Mouse (Mus musculus) stomach, embryonic 14.5 days (tissue): ENCODE measurements around the gene Ptprn2. TPM values are rescaled to one million over a fixed set of nuclear protein-coding genes. Genes with fewer than 3 reads are reported as not detected.

Experiments used
- ATAC-seq: fragments of 200-750 bp; cut with Nextera tagmentation; 2 replicates; pipeline ENCODE4 v1.8.0; 2017; ENCODE audit warnings: low read depth, moderate TSS enrichment; ENCODE audit not compliant: insufficient number of reproducible peaks, insufficient read depth, low FRiP score
- H3K27ac ChIP-seq: fragments of 300-500 bp; sonication (generic); 2 replicates; pipeline ENCODE4 v1.5.1; 2014; ENCODE audit warnings: mild to moderate bottlenecking, low read length, moderate library complexity, mixed read lengths
- H3K27me3 ChIP-seq: fragments of 300-500 bp; sonication (generic); 2 replicates; pipeline ENCODE4 v1.6.1; 2014; ENCODE audit warnings: low read length, control low read depth, mixed read lengths; ENCODE audit not compliant: control insufficient read depth, insufficient read depth
- H3K36me3 ChIP-seq: fragments of 300-500 bp; sonication (generic); 2 replicates; pipeline ENCODE4 v1.6.1; 2014; ENCODE audit warnings: mild to moderate bottlenecking, control low read depth, low read length, moderate library complexity, mixed read lengths; ENCODE audit not compliant: control insufficient read depth, insufficient read depth
- H3K4me1 ChIP-seq: fragments of 300-500 bp; sonication (generic); 2 replicates; pipeline ENCODE4 v1.6.1; 2014; ENCODE audit warnings: low read length, control low read depth, mixed read lengths; ENCODE audit not compliant: control insufficient read depth, insufficient read depth
- H3K4me2 ChIP-seq: fragments of 300-500 bp; sonication (generic); replicated peaks from 2 replicates; pipeline ENCODE4 v1.6.1; 2014; ENCODE audit warnings: low read depth, low read length, control low read depth
- H3K4me3 ChIP-seq: fragments of 300-500 bp; sonication (generic); 2 replicates; pipeline ENCODE4 v1.5.1; 2014; ENCODE audit warnings: low read depth, low read length, control low read depth
- H3K9ac ChIP-seq: fragments of 300-500 bp; sonication (generic); replicated peaks from 2 replicates; pipeline ENCODE4 v1.6.1; 2014; ENCODE audit warnings: low read depth, mild to moderate bottlenecking, control low read depth, low read length, moderate library complexity, mixed read lengths
- H3K9me3 ChIP-seq: fragments of 300-500 bp; sonication (generic); 2 replicates; pipeline ENCODE4 v1.6.1; 2016; ENCODE audit warnings: low read depth, low read length, control low read depth; ENCODE audit not compliant: control insufficient read depth
- WGBS: fragments of 180-500 bp; shearing (Covaris S2); extraction: QIAGEN DNeasy Blood & Tissue Kit; methylation state at CpG from one replicate; pipeline ENCODE4 v1.1.7; 2014; 5-methylcytosine and 5-hydroxymethylcytosine counted together
- polyA plus RNA-seq: library from polyadenylated mRNA; unstranded; fragments of >200 nt; fragmentation: Nextera tagmentation; extraction: Ambion mirVana; gene quantifications from 2 replicates; pipeline ENCODE4 v1.2.1, GENCODE M21; 2014

Ptprn2 gene
- polyA plus RNA-seq, 1 experiment from 2014 or later, result 2.2 TPM

DNA sequence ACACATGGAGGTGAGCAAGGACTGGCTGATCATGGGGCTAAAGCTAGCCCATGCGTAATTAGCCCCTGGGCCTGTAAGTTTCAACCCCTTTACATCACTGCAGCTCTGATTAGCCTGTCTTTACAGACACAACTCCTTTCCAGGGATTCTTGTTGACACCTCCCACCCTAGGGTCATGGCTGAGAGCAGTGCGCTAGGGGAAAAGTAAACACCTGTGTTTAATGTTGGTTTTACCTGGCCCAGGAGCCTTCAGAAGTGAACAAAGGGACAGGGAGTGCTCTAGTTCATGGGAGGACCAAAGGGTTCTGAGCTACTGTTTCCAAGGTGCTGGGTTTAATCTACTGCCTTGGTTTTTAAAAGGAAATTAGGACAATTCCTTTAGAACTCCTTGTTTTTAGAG is 100.6 kb downstream of the Ptprn2 start:
- Histone ChIP-seq H3K9me3 (no peaks in the 10 kb centered on the region), H3K9ac (no peak overlapping the region), H3K36me3 (no peaks in the 10 kb centered on the region), H3K27me3 (no peaks in the 10 kb centered on the region), H3K4me1 (peaks cover 11% of the 10 kb centered on the region; the same call in 1 of the 2 replicates), H3K27ac (peak overlapping the region; percentile 10), H3K4me2 (no peak overlapping the region), H3K4me3 (no peak overlapping the region)
- ATAC-seq, result peak; percentile 60; the same call in 1 of the 2 replicates
- 56% methylated on average over 2 of the region's 2 CpGs for WGBS

- Histone ChIP-seq H3K4me3 (no peak overlapping the region), H3K36me3 (no peaks in the 10 kb centered on the region), H3K4me2 (no peak overlapping the region), H3K27ac (no peak overlapping the region), H3K9me3 (no peaks in the 10 kb centered on the region), H3K4me1 (0 out of 2 replicates have a peak, but pooled peaks cover 5% of the 10 kb centered on the region), H3K27me3 (no peaks in the 10 kb centered on the region), H3K9ac (no peak overlapping the region)
- 68% methylated on average over 3 of the region's 3 CpGs for WGBS
- ATAC-seq, result peak; percentile 11; the same call in 1 of the 2 replicates
These were observed 102.0 kb downstream of the Ptprn2 start for GRCm38 (mm10) chr12:116587548-116587947.

GRCm38 (mm10) chr12:116590076-116590475 is 104.6 kb downstream of the Ptprn2 start:
- no peak overlapping the region for H3K9ac ChIP-seq
- H3K27ac ChIP-seq, result no peak overlapping the region
- H3K27me3 ChIP-seq, result no peaks in the 10 kb centered on the region
- no peak overlapping the region for H3K4me3 ChIP-seq
- no peak overlapping the region for H3K4me2 ChIP-seq
- 84% methylated on average over 5 of the region's 5 CpGs for WGBS
- no peaks in the 10 kb centered on the region for H3K36me3 ChIP-seq
- H3K4me1 ChIP-seq, result 0 out of 2 replicates have a peak, but pooled peaks cover 2% of the 10 kb centered on the region
- no peaks in the 10 kb centered on the region for H3K9me3 ChIP-seq
- no peak for ATAC-seq

DNA sequence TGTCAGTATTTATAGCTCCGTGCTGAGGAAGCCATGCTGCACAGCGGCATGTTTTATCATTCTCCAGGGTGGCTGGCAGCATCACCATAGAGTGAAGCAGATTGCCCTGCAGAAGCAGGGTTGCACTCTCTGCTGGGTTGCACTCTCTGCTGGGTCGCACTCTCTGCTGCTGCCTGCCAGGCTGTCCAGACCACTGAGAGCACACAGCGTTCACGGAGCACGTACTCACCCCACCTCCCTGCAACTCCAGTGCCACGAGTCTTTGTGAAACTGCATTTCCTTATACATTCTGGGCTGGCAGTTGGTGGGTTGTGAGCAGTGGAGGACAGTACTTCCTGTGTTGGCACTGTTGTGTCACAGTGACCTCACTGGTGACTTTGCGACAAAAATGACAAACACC is 108.9 kb downstream of the Ptprn2 start:
- H3K27me3 ChIP-seq, result no peaks in the 10 kb centered on the region
- H3K36me3 ChIP-seq, result no peaks in the 10 kb centered on the region
- 76% methylated on average over 8 of the region's 8 CpGs for WGBS
- no peaks in the 10 kb centered on the region for H3K4me1 ChIP-seq
- H3K9ac ChIP-seq, result no peak overlapping the region
- H3K9me3 ChIP-seq, result no peaks in the 10 kb centered on the region
- ATAC-seq, result no peak
- no peak overlapping the region for H3K4me2 ChIP-seq
- no peak overlapping the region for H3K27ac ChIP-seq
- no peak overlapping the region for H3K4me3 ChIP-seq

GRCm38 (mm10) chr12:116594866-116595610 is 109.5 kb downstream of the Ptprn2 start:
- WGBS, result 91% methylated on average over 7 of the region's 7 CpGs
- Histone ChIP-seq H3K4me2 (no peak overlapping the region), H3K27me3 (no peaks in the 10 kb centered on the region), H3K4me1 (no peaks in the 10 kb centered on the region), H3K27ac (no peak overlapping the region), H3K9me3 (no peaks in the 10 kb centered on the region), H3K4me3 (no peak overlapping the region), H3K9ac (no peak overlapping the region), H3K36me3 (no peaks in the 10 kb centered on the region)
- ATAC-seq, result no peak

DNA sequence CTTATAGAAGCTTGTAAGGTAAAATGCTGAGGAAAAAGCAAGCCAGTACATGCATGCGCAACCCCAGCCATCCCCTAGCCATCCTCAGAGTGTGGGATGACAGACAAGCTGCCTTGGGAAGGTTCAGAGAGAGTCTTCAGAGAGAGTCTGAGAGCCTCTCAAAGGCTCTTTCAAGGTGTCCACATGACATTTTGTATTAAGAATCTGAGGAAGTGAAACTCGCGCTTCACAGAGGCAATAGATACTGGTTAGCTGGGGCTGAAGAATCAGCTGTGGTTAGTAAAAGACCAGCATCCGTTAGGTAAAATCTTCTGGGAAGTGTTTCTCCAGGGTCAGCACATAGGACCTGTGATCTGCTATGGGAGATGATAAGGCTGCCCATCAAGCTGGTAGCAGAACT is 110.2 kb downstream of the Ptprn2 start:
- no peak for ATAC-seq
- Histone ChIP-seq H3K27ac (no peak overlapping the region), H3K4me3 (no peak overlapping the region), H3K27me3 (no peaks in the 10 kb centered on the region), H3K4me1 (no peaks in the 10 kb centered on the region), H3K9ac (no peak overlapping the region), H3K9me3 (no peaks in the 10 kb centered on the region), H3K4me2 (no peak overlapping the region), H3K36me3 (no peaks in the 10 kb centered on the region)
- WGBS, result 91% methylated on average over 4 of the region's 4 CpGs

GRCm38 (mm10) chr12:116596993-116597392 is 111.5 kb downstream of the Ptprn2 start:
- no peak overlapping the region for H3K4me3 ChIP-seq
- WGBS, result 93% methylated on average over 20 of the region's 20 CpGs
- no peak overlapping the region for H3K4me2 ChIP-seq
- no peaks in the 10 kb centered on the region for H3K4me1 ChIP-seq
- H3K27me3 ChIP-seq, result no peaks in the 10 kb centered on the region
- no peaks in the 10 kb centered on the region for H3K9me3 ChIP-seq
- ATAC-seq, result no peak
- H3K9ac ChIP-seq, result no peak overlapping the region
- no peak overlapping the region for H3K27ac ChIP-seq
- no peaks in the 10 kb centered on the region for H3K36me3 ChIP-seq

DNA sequence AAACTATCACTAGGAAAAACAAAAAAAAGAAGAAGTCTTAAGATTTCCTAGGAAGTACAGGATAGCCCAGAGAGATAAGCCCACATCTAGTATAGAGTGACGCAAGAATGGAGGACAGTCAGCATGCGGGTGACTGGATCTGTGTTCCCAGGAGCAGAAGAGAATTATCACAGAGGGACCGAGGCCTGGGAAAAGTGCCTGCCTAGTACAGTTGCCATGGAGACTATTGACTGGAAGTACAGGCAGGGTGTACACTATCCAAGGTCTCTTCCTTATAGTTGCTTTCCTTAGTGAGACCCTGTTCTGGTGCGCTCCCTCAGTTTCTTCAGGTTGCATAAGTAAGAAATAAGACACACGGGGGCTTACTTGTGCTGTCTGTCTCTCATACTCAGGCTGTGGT is 112.2 kb downstream of the Ptprn2 start:
- WGBS, result 87% methylated on average over 5 of the region's 5 CpGs
- H3K4me3 ChIP-seq, result no peak overlapping the region
- no peak overlapping the region for H3K9ac ChIP-seq
- H3K27me3 ChIP-seq, result no peaks in the 10 kb centered on the region
- no peaks in the 10 kb centered on the region for H3K4me1 ChIP-seq
- H3K27ac ChIP-seq, result no peak overlapping the region
- no peaks in the 10 kb centered on the region for H3K9me3 ChIP-seq
- H3K36me3 ChIP-seq, result no peaks in the 10 kb centered on the region
- H3K4me2 ChIP-seq, result no peak overlapping the region
- 0 out of 2 replicates have a peak, but pooled peaks have one; percentile 20 for ATAC-seq
